Mouse (Mus musculus): ENCODE measurements at regions not wholly inside any gene's neighbourhood (a gene's known extent, or its start where the extent isn't known, plus 50 kb on each side); places are given as distances from the start of the nearest gene placed in this dataset.
"Not testable (repeated sequence)": the region's sequence is repeated elsewhere in the genome, so short reads cannot be mapped to it uniquely, and the experiment has no call there.

DNA sequence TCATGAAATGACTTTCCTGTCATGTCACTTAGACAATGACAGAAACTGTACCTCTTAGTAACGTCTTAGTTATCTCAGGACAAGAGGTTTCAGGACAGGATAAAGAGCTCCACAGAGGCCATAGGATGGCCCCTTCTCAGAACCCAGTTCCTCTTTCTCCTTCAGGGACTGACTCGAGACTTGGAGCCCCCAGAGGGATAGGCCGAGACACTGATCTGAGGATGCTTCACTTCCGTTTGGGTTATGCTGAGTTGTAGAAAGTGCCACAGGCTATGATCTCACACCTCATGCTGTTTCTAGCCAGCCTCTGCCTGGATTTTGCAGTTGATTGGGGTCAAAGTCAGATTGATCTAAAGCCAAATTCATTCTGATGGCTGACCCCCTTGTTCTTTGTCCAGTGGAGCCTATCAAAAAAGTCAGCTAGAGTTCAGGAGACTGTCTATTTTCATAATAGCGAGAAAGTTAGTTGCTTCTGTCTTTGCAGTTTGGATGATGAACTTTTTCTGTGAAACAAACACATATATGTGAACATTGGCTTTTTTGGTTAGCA, 70.7 kb downstream of the Sult3a2 start:
- Histone ChIP-seq H3K27me3 (ENCODE audit: control insufficient read depth, insufficient read depth, low read length) (no peaks in the 10 kb centered on the region), H3K9me3 (ENCODE audit: control insufficient read depth, low read length) (0 out of 2 replicates have a peak, but pooled peaks cover 3% of the 10 kb centered on the region), H3K4me2 (ENCODE audit: low read depth, severe bottlenecking) (no peak overlapping the region), H3K27ac (replicated peaks; ENCODE audit: low read depth, low read length) (no peak overlapping the region), H3K36me3 (ENCODE audit: control insufficient read depth, insufficient read depth, low read length) (no peaks in the 10 kb centered on the region), H3K9ac (ENCODE audit: low read length) (no peak overlapping the region), H3K4me1 (ENCODE audit: control insufficient read depth, insufficient read depth, low read length) (no peaks in the 10 kb centered on the region), H3K4me3 (ENCODE audit: low read depth, low read length) (no peak overlapping the region)
- 86% methylated on average over 5 of the region's 5 CpGs for WGBS
- no peak for ATAC-seq (ENCODE audit: insufficient number of reproducible peaks, low FRiP score, low TSS enrichment, low read depth)
- DNase-seq (ENCODE audit: low spot score) = no peak

- 74% methylated on average over 3 of the region's 3 CpGs for WGBS
Measured at GRCm38 (mm10) chr10:33708656-33709055, 77.8 kb downstream of the Sult3a2 start.

DNA sequence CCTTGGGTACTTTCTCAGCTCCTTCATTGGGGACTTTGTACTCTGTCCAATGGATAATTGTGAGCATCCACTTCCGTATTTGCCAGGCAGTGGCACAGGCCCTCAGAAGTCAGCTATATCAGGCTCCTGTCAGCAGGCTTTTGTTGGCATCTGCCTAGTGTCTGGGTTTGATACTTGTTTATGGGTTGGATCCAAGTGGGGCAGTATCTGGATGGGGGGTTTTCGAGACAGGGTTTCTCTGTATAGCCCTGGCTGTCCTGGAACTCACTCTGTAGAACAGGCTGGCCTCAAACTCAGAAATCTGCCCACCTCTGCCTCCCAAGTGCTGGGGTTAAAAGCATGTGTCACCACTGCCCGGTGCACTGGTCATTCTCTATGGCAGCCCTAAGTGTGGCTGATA, 79.7 kb upstream of the Clvs2 start:
- H3K4me2 ChIP-seq (ENCODE audit: low read depth, severe bottlenecking); H3K9me3 ChIP-seq (ENCODE audit: control insufficient read depth, low read length); H3K27me3 ChIP-seq (ENCODE audit: control insufficient read depth, insufficient read depth, low read length); H3K36me3 ChIP-seq (ENCODE audit: control insufficient read depth, insufficient read depth, low read length); DNase-seq (ENCODE audit: low spot score); H3K9ac ChIP-seq (ENCODE audit: low read length); H3K4me3 ChIP-seq (ENCODE audit: low read depth, low read length); H3K4me1 ChIP-seq (ENCODE audit: control insufficient read depth, insufficient read depth, low read length); ATAC-seq (ENCODE audit: insufficient number of reproducible peaks, low FRiP score, low TSS enrichment, low read depth); H3K27ac ChIP-seq (replicated peaks; ENCODE audit: low read depth, low read length): not testable (repeated sequence)
- WGBS = 86% methylated on average over 3 of the region's 3 CpGs

More at GRCm38 (mm10) chr10:33708656-33709055, 77.8 kb downstream of the Sult3a2 start:
- not testable (repeated sequence) for H3K9me3 ChIP-seq (ENCODE audit: control insufficient read depth, low read length); H3K4me1 ChIP-seq (ENCODE audit: control insufficient read depth, insufficient read depth, low read length); H3K4me2 ChIP-seq (ENCODE audit: low read depth, severe bottlenecking); H3K9ac ChIP-seq (ENCODE audit: low read length); H3K4me3 ChIP-seq (ENCODE audit: low read depth, low read length); H3K27ac ChIP-seq (replicated peaks; ENCODE audit: low read depth, low read length); DNase-seq (ENCODE audit: low spot score); H3K36me3 ChIP-seq (ENCODE audit: control insufficient read depth, insufficient read depth, low read length); H3K27me3 ChIP-seq (ENCODE audit: control insufficient read depth, insufficient read depth, low read length); ATAC-seq (ENCODE audit: insufficient number of reproducible peaks, low FRiP score, low TSS enrichment, low read depth)

GRCm38 (mm10) chr10:33703420-33703819, 78.9 kb upstream of the Clvs2 start:
- Histone ChIP-seq H3K4me1 (ENCODE audit: control insufficient read depth, insufficient read depth, low read length) (no peaks in the 10 kb centered on the region), H3K9ac (ENCODE audit: low read length) (no peak overlapping the region), H3K4me2 (ENCODE audit: low read depth, severe bottlenecking) (no peak overlapping the region), H3K36me3 (ENCODE audit: control insufficient read depth, insufficient read depth, low read length) (no peaks in the 10 kb centered on the region), H3K9me3 (ENCODE audit: control insufficient read depth, low read length) (no peaks in the 10 kb centered on the region), H3K27ac (replicated peaks; ENCODE audit: low read depth, low read length) (no peak overlapping the region), H3K27me3 (ENCODE audit: control insufficient read depth, insufficient read depth, low read length) (no peaks in the 10 kb centered on the region), H3K4me3 (ENCODE audit: low read depth, low read length) (no peak overlapping the region)
- 67% methylated on average over 3 of the region's 3 CpGs for WGBS
- ATAC-seq (ENCODE audit: insufficient number of reproducible peaks, low FRiP score, low TSS enrichment, low read depth) (no peak), DNase-seq (ENCODE audit: low spot score) (peak; percentile 67)

All from limb, embryonic 11.5 days (tissue).